Mouse (Mus musculus) CD4-positive, CD25-positive, alpha-beta regulatory T cell, adult 2 months (primary cell): ENCODE data around the gene Cmtm4.

Experiments
- DNase-seq: peaks from one replicate; pipeline ENCODE4 v3.0.0-alpha.2; 2012; ENCODE audit warnings: low read depth, low spot score

Gene Cmtm4

GRCm38 (mm10) chr8:104374864-104375846 is 20.5 kb downstream of the Cmtm4 start:
- DNase-seq = no peak

- DNase-seq = no peak
These were observed 21.3 kb downstream of the Cmtm4 start for GRCm38 (mm10) chr8:104374269-104374668.

GRCm38 (mm10) chr8:104373779-104374178 is 21.8 kb downstream of the Cmtm4 start:
- peak; percentile 7 for DNase-seq

- no peak for DNase-seq
These were observed 24.5 kb downstream of the Cmtm4 start for GRCm38 (mm10) chr8:104371121-104371520.

GRCm38 (mm10) chr8:104370071-104370470 is 25.5 kb downstream of the Cmtm4 start:
- DNase-seq = no peak

GRCm38 (mm10) chr8:104369591-104369990 is 26.0 kb downstream of the Cmtm4 start:
- DNase-seq = no peak

GRCm38 (mm10) chr8:104367398-104367797 is 28.2 kb downstream of the Cmtm4 start:
- DNase-seq = no peak

GRCm38 (mm10) chr8:104365695-104366094 is 29.9 kb downstream of the Cmtm4 start:
- DNase-seq = no peak

- no peak for DNase-seq
These were observed 35.7 kb downstream of the Cmtm4 start for GRCm38 (mm10) chr8:104359778-104360456.

- DNase-seq = no peak
These were observed 37.0 kb downstream of the Cmtm4 start for GRCm38 (mm10) chr8:104358637-104359036.

GRCm38 (mm10) chr8:104354504-104354903 is 41.1 kb downstream of the Cmtm4 start:
- no peak for DNase-seq

- no peak for DNase-seq
These were observed 42.4 kb downstream of the Cmtm4 start for GRCm38 (mm10) chr8:104353186-104353585.

- no peak for DNase-seq
These were observed 45.6 kb downstream of the Cmtm4 start for GRCm38 (mm10) chr8:104350047-104350446.

- DNase-seq = no peak
These were observed 46.6 kb downstream of the Cmtm4 start for GRCm38 (mm10) chr8:104348971-104349370.

- no peak for DNase-seq
These were observed 48.9 kb downstream of the Cmtm4 start for GRCm38 (mm10) chr8:104346706-104347105.

- DNase-seq = no peak
These were observed 51.0 kb downstream of the Cmtm4 start for GRCm38 (mm10) chr8:104344622-104345021.

GRCm38 (mm10) chr8:104343957-104344356 is 51.6 kb downstream of the Cmtm4 start:
- peak; percentile 92 for DNase-seq

GRCm38 (mm10) chr8:104342426-104342825 is 53.2 kb downstream of the Cmtm4 start:
- no peak for DNase-seq

GRCm38 (mm10) chr8:104341678-104342077 is 53.9 kb downstream of the Cmtm4 start:
- DNase-seq = no peak

GRCm38 (mm10) chr8:104341106-104341561 is 54.5 kb downstream of the Cmtm4 start:
- DNase-seq = no peak

- peak; percentile 90 for DNase-seq
These were observed 55.1 kb downstream of the Cmtm4 start for GRCm38 (mm10) chr8:104340233-104341105.

- DNase-seq = no peak
These were observed 55.7 kb downstream of the Cmtm4 start for GRCm38 (mm10) chr8:104339983-104340232.
